Mouse (Mus musculus): ENCODE measurements around the gene Gli3.

DNA sequence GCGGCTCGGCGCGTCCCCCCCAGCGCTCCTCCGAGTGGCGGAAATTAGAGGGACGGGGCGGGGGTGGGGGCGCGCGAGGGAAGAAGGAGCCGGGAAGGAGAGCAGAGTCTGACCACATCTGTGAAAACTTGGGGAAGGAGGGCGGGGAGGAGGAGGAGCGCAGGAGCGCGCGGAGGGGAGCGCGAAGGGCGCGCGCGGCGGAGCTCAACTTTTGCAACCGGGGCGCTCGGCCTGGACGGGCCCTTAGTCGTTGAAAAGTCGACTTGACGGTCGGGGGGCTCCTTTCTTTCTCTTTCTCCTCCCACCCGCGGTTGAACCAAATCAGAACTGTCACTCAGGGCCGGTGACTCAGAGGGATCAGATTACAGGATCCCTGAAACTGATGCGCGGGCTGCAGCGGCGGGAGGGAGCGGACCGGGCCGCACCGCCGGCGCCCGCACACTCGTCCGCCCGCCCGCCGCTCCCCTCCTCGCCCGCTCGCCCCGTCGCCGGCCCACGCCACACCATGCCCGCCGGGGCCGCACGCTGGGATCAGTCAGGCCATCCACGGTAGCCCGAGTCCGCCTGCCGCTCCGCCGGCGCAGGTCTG lies 551 bp downstream of the Gli3 start:
- TF ChIP-seq CTCF (IDR thresholded peaks at IDR 0.05; ENCODE audit: low read depth, low read length) (no peak), GATA1 (IDR thresholded peaks at IDR 0.05; ENCODE audit: borderline replicate concordance, low read length) (no peak)
